Mouse (Mus musculus) embryonic fibroblast, embryonic 13.5 days (primary cell): Measurements from ENCODE around the gene Bcar3.

ENCODE experiments used
- CTCF ChIP-seq: IDR thresholded peaks from 2 replicates; pipeline ENCODE4 v1.5.1; 2011; ENCODE audit warnings: mild to moderate bottlenecking, control low read depth, low read length, moderate library complexity, borderline replicate concordance; ENCODE audit not compliant: insufficient read depth
- POLR2A ChIP-seq: IDR thresholded peaks from 2 replicates; pipeline ENCODE4 v1.6.1; 2011; ENCODE audit warnings: low read depth, mild to moderate bottlenecking, control low read depth, low read length, moderate library complexity

GRCm38 (mm10) chr3:122497871-122498270 lies 203.9 kb downstream of the Bcar3 start:
- TF ChIP-seq CTCF (no peak), POLR2A (no peak)
